Mouse (Mus musculus): ENCODE measurements around the gene Masp2. TPM values are rescaled to one million over a fixed set of nuclear protein-coding genes. Genes with fewer than 3 reads are reported as not detected.

Masp2 gene
- polyA plus RNA-seq, 1 experiment from 2014 or later: 0.09 TPM

GRCm38 (mm10) chr4:148626623-148627185 lies 24.4 kb downstream of the Masp2 start, which contains the start of gene Tardbp:
Tardbp (minus strand) TSS chr4:148627019.
- under 1% methylated on average over 51 of the region's 51 CpGs for WGBS
- Histone ChIP-seq H3K27me3 (ENCODE audit: insufficient read depth, poor library complexity, severe bottlenecking) (no peaks in the 10 kb centered on the region), H3K27ac (peak within 1 kb of the TSS; percentile 100), H3K4me1 (replicated peaks) (peaks cover 28% of the 10 kb centered on the region), H3K36me3 (peaks cover 36% of the 10 kb centered on the region), H3K9me3 (no peaks in the 10 kb centered on the region), H3K4me3 (peak within 1 kb of the TSS; percentile 100)
- DNase-seq (ENCODE audit: low spot score): peak; percentile 95

GRCm38 (mm10) chr4:148627246-148627645 lies 24.9 kb downstream of the Masp2 start:
- H3K27ac ChIP-seq: peak overlapping the region; percentile 100

GRCm38 (mm10) chr4:148632013-148632692 lies 29.8 kb downstream of the Masp2 start:
- Histone ChIP-seq H3K4me3 (no peak overlapping the region), H3K27me3 (ENCODE audit: insufficient read depth, poor library complexity, severe bottlenecking) (no peaks in the 10 kb centered on the region), H3K4me1 (replicated peaks) (peaks cover 4% of the 10 kb centered on the region), H3K27ac (no peak overlapping the region), H3K9me3 (no peaks in the 10 kb centered on the region), H3K36me3 (no peaks in the 10 kb centered on the region)
- WGBS: 74% methylated on average over 3 of the region's 3 CpGs
- DNase-seq (ENCODE audit: low spot score): no peak

More at GRCm38 (mm10) chr4:148627246-148627645, 24.9 kb downstream of the Masp2 start:
- H3K4me1 ChIP-seq (replicated peaks): peaks cover 28% of the 10 kb centered on the region
- no peak for DNase-seq (ENCODE audit: low spot score)
- H3K27me3 ChIP-seq (ENCODE audit: insufficient read depth, poor library complexity, severe bottlenecking): no peaks in the 10 kb centered on the region
- H3K4me3 ChIP-seq: peak overlapping the region; percentile 100
- WGBS: 64% methylated on average over 3 of the region's 3 CpGs
- peaks cover 30% of the 10 kb centered on the region for H3K36me3 ChIP-seq
- H3K9me3 ChIP-seq: no peaks in the 10 kb centered on the region

- 85% methylated on average over 2 of the region's 2 CpGs for WGBS
These were observed 31.2 kb downstream of the Masp2 start for GRCm38 (mm10) chr4:148633395-148634061.

DNA sequence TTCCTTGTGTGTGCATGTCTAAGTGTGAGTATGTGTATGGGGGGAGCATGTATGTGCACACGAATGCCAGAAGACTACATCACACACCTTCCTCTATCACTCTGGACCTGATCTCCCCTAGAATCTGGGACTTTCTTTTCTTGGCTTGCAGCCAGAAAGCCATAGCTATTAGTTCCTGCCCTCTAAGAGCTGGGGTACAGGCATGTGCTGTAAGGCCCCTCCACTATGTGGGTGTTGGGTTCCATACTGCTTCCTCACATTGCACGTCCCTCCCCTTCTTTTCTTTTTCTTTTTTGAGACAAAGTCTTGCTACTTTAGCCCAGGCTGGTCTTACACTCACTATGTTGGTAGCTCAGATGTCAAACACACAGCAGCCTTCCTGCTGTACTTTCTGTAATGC lies 33.0 kb downstream of the Masp2 start:
- no peaks in the 10 kb centered on the region for H3K9me3 ChIP-seq
- no peak for DNase-seq (ENCODE audit: low spot score)
- H3K27me3 ChIP-seq (ENCODE audit: insufficient read depth, poor library complexity, severe bottlenecking): no peaks in the 10 kb centered on the region
- H3K36me3 ChIP-seq: no peaks in the 10 kb centered on the region
- no peaks in the 10 kb centered on the region for H3K4me1 ChIP-seq (replicated peaks)
- no peak overlapping the region for H3K4me3 ChIP-seq
- 87% methylated on average over 2 of the region's 2 CpGs for WGBS
- H3K27ac ChIP-seq: no peak overlapping the region

More at GRCm38 (mm10) chr4:148633395-148634061, 31.2 kb downstream of the Masp2 start:
- Histone ChIP-seq H3K27me3 (ENCODE audit: insufficient read depth, poor library complexity, severe bottlenecking) (no peaks in the 10 kb centered on the region), H3K27ac (no peak overlapping the region), H3K9me3 (no peaks in the 10 kb centered on the region), H3K36me3 (no peaks in the 10 kb centered on the region), H3K4me3 (no peak overlapping the region), H3K4me1 (replicated peaks) (no peaks in the 10 kb centered on the region)
- DNase-seq (ENCODE audit: low spot score): no peak

- no peak overlapping the region for H3K27ac ChIP-seq
- 64% methylated on average over 9 of the region's 9 CpGs for WGBS
These were observed 35.9 kb downstream of the Masp2 start for GRCm38 (mm10) chr4:148638302-148638701.

DNA sequence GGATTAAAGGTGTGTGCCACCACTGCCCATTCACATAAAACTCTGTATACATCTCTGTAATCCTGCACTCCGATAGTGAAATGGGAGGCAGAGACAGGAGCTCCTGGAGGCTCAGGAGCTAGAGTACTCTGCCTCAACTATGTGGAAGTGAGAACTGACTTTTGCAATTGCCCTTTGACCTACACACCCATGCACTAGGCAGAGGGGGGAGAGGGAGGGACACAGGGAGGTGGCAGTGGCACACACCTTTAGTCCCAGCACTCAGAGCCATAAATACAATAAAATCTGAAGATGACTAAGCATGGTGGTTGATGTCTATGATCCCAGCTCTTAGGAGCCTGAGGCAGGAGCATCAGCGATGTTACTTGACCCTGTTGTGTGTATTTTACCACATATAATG lies 37.1 kb downstream of the Masp2 start:
- no peak overlapping the region for H3K27ac ChIP-seq
- H3K9me3 ChIP-seq: no peaks in the 10 kb centered on the region
- peaks cover 10% of the 10 kb centered on the region for H3K4me1 ChIP-seq (replicated peaks)
- H3K4me3 ChIP-seq: no peak overlapping the region
- H3K36me3 ChIP-seq: no peaks in the 10 kb centered on the region
- no peaks in the 10 kb centered on the region for H3K27me3 ChIP-seq (ENCODE audit: insufficient read depth, poor library complexity, severe bottlenecking)
- WGBS: 85% methylated on average over 2 of the region's 2 CpGs
- DNase-seq (ENCODE audit: low spot score): no peak

More at GRCm38 (mm10) chr4:148638302-148638701, 35.9 kb downstream of the Masp2 start:
- no peak overlapping the region for H3K4me3 ChIP-seq
- H3K9me3 ChIP-seq: no peaks in the 10 kb centered on the region
- no peaks in the 10 kb centered on the region for H3K4me1 ChIP-seq (replicated peaks)
- no peak for DNase-seq (ENCODE audit: low spot score)
- H3K36me3 ChIP-seq: no peaks in the 10 kb centered on the region
- no peaks in the 10 kb centered on the region for H3K27me3 ChIP-seq (ENCODE audit: insufficient read depth, poor library complexity, severe bottlenecking)

DNA sequence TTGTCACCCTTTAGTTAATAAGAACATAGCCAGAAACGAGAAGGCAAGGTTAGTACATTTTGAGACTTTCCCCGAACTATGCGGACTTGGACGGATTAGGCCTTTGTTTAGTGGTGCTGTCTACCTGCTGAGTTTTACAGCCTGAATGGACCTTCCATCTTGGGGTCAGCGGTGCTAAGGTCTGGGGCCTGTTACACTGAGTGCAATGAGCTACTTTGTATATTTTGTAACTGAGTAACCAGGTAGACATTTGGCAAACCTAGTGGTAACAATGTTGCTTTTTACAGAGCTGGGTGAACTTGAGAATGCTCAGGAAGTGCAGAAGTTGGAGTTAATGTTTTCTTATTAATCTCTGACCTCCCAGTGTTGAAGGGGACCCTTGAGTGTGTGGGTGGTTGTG lies 38.8 kb downstream of the Masp2 start:
- Histone ChIP-seq H3K9me3 (no peaks in the 10 kb centered on the region), H3K4me1 (replicated peaks) (peaks cover 10% of the 10 kb centered on the region), H3K27ac (no peak overlapping the region), H3K27me3 (ENCODE audit: insufficient read depth, poor library complexity, severe bottlenecking) (no peaks in the 10 kb centered on the region), H3K36me3 (no peaks in the 10 kb centered on the region), H3K4me3 (no peak overlapping the region)
- WGBS: 86% methylated on average over 5 of the region's 5 CpGs
- DNase-seq (ENCODE audit: low spot score): no peak

DNA sequence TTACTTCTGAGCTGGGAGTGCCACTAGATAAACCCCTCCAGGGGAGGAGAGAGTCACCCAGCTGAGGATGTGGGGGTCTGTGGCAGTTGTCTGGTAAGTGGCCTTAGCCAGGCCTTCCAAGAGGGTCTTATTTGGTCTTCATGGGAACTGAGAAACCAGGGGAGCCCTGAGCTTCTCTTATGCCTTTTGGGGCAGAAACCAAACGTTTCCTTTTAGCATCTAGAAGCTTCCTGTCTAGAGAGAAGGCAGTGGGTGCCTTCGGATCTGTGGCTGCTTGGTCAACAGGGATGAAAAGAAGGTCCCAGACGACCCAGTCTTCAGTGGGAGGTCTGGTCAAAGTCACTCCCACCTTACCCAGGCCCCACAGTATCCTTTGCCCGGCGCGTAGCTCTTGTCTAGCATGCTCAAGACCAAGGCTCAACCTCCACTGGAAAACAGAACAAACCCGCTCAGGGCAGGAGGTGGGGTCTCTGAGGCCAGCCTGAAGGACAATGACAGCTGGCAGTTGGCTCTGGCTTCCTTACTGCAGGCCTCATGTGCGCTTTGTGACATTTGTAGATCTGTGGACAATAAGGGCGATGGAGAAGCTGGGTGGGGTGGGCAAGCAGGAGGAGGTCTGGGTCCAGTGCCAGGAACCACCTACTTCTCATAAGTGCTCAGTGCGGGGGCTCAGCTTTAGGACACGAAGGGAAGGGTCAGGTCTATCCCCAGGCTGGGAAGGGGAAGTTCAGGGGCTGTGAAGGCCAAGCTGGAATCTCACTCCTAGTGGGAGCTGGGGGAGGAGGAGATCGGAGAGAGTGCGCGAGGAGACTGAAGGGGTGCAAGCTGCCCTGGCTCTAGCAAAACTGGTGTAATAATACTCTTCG lies 41.2 kb downstream of the Masp2 start, which contains the start of gene Gm572:
TSS of gene Gm572 (plus strand) at position 27 of the 866 bp plus-strand sequence.
- H3K9me3 ChIP-seq: no peaks in the 10 kb centered on the region
- peak within 1 kb of the TSS; percentile 29 for H3K4me3 ChIP-seq
- no peak for DNase-seq (ENCODE audit: low spot score)
- no peak within 1 kb of the TSS for H3K27ac ChIP-seq
- WGBS: 66% methylated on average over 15 of the region's 15 CpGs
- H3K27me3 ChIP-seq (ENCODE audit: insufficient read depth, poor library complexity, severe bottlenecking): no peaks in the 10 kb centered on the region
- H3K36me3 ChIP-seq: no peaks in the 10 kb centered on the region
- H3K4me1 ChIP-seq (replicated peaks): peaks cover 10% of the 10 kb centered on the region

- H3K27me3 ChIP-seq (ENCODE audit: insufficient read depth, poor library complexity, severe bottlenecking): no peaks in the 10 kb centered on the region
- 7% methylated on average over 9 of the region's 9 CpGs for WGBS
- no peaks in the 10 kb centered on the region for H3K9me3 ChIP-seq
- DNase-seq (ENCODE audit: low spot score): peak; percentile 66
- peaks cover 10% of the 10 kb centered on the region for H3K4me1 ChIP-seq (replicated peaks)
- H3K27ac ChIP-seq: no peak overlapping the region
- peak overlapping the region; percentile 29 for H3K4me3 ChIP-seq
- H3K36me3 ChIP-seq: no peaks in the 10 kb centered on the region
These were observed 41.8 kb downstream of the Masp2 start for GRCm38 (mm10) chr4:148644157-148644511.

DNA sequence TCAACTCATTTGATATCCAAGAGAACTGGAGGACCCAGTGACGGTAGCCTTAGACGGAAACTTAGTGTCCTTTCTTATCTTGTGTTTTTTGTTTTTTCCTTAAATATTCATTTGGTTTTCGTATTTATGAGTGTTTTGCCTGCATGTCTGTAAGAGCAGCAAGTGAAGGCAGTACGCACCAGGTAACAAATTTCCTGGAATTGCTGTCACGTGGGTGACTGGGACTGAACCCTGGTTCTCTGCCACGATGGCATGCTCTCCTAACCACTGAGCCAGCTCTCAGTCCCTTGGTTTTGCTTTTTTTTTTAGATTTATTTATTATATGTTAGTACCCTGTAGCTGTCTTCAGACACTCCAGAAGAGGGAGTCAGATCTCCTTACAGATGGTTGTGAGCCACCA lies 42.6 kb downstream of the Masp2 start:
- H3K9me3 ChIP-seq: no peaks in the 10 kb centered on the region
- DNase-seq (ENCODE audit: low spot score): no peak
- no peaks in the 10 kb centered on the region for H3K36me3 ChIP-seq
- WGBS: 91% methylated on average over 6 of the region's 6 CpGs
- H3K27ac ChIP-seq: no peak overlapping the region
- H3K4me3 ChIP-seq: no peak overlapping the region
- H3K27me3 ChIP-seq (ENCODE audit: insufficient read depth, poor library complexity, severe bottlenecking): no peaks in the 10 kb centered on the region
- H3K4me1 ChIP-seq (replicated peaks): peaks cover 10% of the 10 kb centered on the region

- no peaks in the 10 kb centered on the region for H3K36me3 ChIP-seq
- WGBS: 75% methylated on average over 11 of the region's 11 CpGs
- DNase-seq (ENCODE audit: low spot score): no peak
- no peaks in the 10 kb centered on the region for H3K9me3 ChIP-seq
- H3K27me3 ChIP-seq (ENCODE audit: insufficient read depth, poor library complexity, severe bottlenecking): no peaks in the 10 kb centered on the region
- no peak overlapping the region for H3K27ac ChIP-seq
- H3K4me3 ChIP-seq: no peak overlapping the region
- H3K4me1 ChIP-seq (replicated peaks): peaks cover 14% of the 10 kb centered on the region
These were observed 44.3 kb downstream of the Masp2 start for GRCm38 (mm10) chr4:148646616-148647015.

All from hindbrain, embryonic 10.5 days (tissue).